Mouse (Mus musculus) hindbrain, embryonic 16.5 days (tissue): ENCODE measurements at regions not wholly inside any gene's neighbourhood (a gene's known extent, or its start where the extent isn't known, plus 50 kb on each side); places are given as distances from the start of the nearest gene placed in this dataset.
"Not testable (repeated sequence)": the region's sequence is repeated elsewhere in the genome, so short reads cannot be mapped to it uniquely, and the experiment has no call there.

Source experiments
- ATAC-seq: fragments of 200-750 bp; cut with Nextera tagmentation; 2 replicates; pipeline ENCODE4 v1.8.0; 2017; ENCODE audit warnings: moderate TSS enrichment, moderate library complexity
- H3K27ac ChIP-seq: fragments of 300-500 bp; sonication (generic); 2 replicates; pipeline ENCODE4 v1.5.1; 2014; ENCODE audit warnings: low read depth, mild to moderate bottlenecking, control low read depth, low read length, moderate library complexity
- H3K27me3 ChIP-seq: fragments of 300-500 bp; sonication (generic); replicated peaks from 2 replicates; pipeline ENCODE4 v1.6.1; 2014; ENCODE audit warnings: low read length; ENCODE audit not compliant: control insufficient read depth, insufficient read depth
- H3K36me3 ChIP-seq: fragments of 300-500 bp; sonication (generic); 2 replicates; pipeline ENCODE4 v1.6.1; 2014; ENCODE audit warnings: mild to moderate bottlenecking, low read length, moderate library complexity, mixed read lengths; ENCODE audit not compliant: control insufficient read depth, insufficient read depth
- H3K4me1 ChIP-seq: fragments of 300-500 bp; sonication (generic); 2 replicates; pipeline ENCODE4 v1.6.1; 2014; ENCODE audit warnings: low read depth, low read length; ENCODE audit not compliant: control insufficient read depth, insufficient read depth
- H3K4me2 ChIP-seq: fragments of 300-500 bp; sonication (generic); 2 replicates; pipeline ENCODE4 v1.6.1; 2014; ENCODE audit warnings: mild to moderate bottlenecking, low read length, control low read depth, moderate library complexity
- H3K4me3 ChIP-seq: fragments of 300-500 bp; sonication (generic); 2 replicates; pipeline ENCODE4 v1.5.1; 2014; ENCODE audit warnings: mild to moderate bottlenecking, low read length, control low read depth, moderate library complexity
- H3K9ac ChIP-seq: fragments of 300-500 bp; sonication (generic); 2 replicates; pipeline ENCODE4 v1.6.1; 2014; ENCODE audit warnings: low read depth, mild to moderate bottlenecking, control low read depth, low read length, moderate library complexity
- H3K9me3 ChIP-seq: fragments of 300-500 bp; sonication (generic); 2 replicates; pipeline ENCODE4 v1.6.1; 2014; ENCODE audit warnings: mild to moderate bottlenecking, low read length, moderate library complexity; ENCODE audit not compliant: control insufficient read depth
- WGBS: fragments of 180-500 bp; shearing (Covaris S2); extraction: QIAGEN DNeasy Blood & Tissue Kit; methylation state at CpG from one replicate; pipeline ENCODE4 v1.1.7; 2014; 5-methylcytosine and 5-hydroxymethylcytosine counted together

DNA sequence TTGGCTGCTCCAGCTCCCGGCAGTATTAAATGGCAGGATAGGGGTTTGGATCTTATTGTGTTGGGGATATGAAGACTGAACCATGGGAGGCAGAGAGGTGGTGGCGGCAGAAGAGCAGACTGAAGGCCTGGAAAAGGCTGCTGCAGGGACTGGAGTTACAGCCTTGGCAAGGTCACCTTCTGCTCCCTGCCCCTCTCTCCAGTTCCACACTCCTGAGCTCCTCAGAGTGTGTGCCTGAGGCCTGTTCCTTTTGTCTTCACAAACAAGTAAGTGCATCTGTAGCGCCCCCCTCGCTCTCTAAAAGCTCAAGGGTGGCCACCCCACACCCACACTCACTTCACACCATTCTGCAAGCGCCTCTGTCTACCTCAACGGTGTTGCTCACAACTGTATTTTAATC, 113.0 kb downstream of the Fam43a start:
- no peak overlapping the region for H3K4me3 ChIP-seq
- H3K4me1 ChIP-seq, result peaks cover 3% of the 10 kb centered on the region
- no peaks in the 10 kb centered on the region for H3K27me3 ChIP-seq
- ATAC-seq, result no peak
- H3K36me3 ChIP-seq, result no peaks in the 10 kb centered on the region
- H3K27ac ChIP-seq, result no peak overlapping the region
- WGBS, result 73% methylated on average over 6 of the region's 6 CpGs
- H3K9me3 ChIP-seq, result peaks cover 5% of the 10 kb centered on the region; the same call in 1 of the 2 replicates
- H3K4me2 ChIP-seq, result no peak overlapping the region
- no peak overlapping the region for H3K9ac ChIP-seq

GRCm38 (mm10) chr16:30717577-30717976, 118.1 kb downstream of the Fam43a start:
- not testable (repeated sequence) for H3K36me3 ChIP-seq, H3K4me3 ChIP-seq, ATAC-seq, H3K9ac ChIP-seq, H3K27ac ChIP-seq, H3K4me2 ChIP-seq, H3K27me3 ChIP-seq, H3K9me3 ChIP-seq, H3K4me1 ChIP-seq

DNA sequence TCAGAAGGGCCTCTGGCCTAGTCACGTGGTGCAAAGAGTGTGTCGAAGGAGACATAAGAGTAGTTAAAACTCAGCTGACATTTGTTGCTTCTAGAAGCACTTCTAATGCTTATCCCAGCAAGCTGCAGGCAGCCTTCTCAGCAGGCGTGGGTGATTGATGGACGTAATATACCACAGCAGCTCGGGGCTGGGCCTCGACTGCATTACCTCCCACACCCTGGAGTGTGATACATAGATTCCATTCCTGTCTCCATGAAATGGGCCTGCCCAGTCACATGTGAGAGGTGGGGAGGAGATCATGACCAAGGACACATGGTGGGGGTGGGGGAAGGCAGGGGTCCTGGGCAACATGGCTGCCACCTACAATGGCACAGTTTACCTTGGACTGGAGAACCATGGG, 121.3 kb downstream of the Fam43a start:
- ATAC-seq, result peak; percentile 55; the same call in 1 of the 2 replicates
- 52% methylated on average over 6 of the region's 6 CpGs for WGBS
- H3K27ac ChIP-seq, result no peak overlapping the region

DNA sequence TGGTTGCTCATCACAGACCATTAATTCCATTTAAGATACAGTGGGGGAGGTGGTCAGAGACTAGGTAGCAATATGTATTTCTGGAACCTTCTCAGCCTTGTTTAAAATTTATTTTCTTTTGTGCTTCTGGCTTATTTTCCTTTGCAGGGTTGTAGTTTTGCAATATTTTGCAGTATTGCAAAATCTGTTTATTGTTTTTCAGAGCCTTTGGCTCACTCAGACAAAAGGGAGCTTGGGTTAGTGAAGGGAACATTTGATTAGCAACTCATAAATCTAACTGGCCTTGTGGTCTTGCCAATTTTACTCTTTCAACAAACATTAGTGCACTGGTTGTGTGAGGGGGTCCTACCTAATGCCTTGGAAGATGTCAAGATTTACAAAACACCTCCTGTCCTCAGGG, 121.7 kb downstream of the Fam43a start:
- no peak overlapping the region for H3K9ac ChIP-seq
- H3K36me3 ChIP-seq, result no peaks in the 10 kb centered on the region
- no peak overlapping the region for H3K4me3 ChIP-seq
- no peak overlapping the region for H3K4me2 ChIP-seq
- no peaks in the 10 kb centered on the region; the same call in 1 of the 2 replicates for H3K9me3 ChIP-seq
- no peaks in the 10 kb centered on the region for H3K4me1 ChIP-seq
- H3K27ac ChIP-seq, result no peak overlapping the region
- no peaks in the 10 kb centered on the region for H3K27me3 ChIP-seq
- ATAC-seq, result no peak

More for the DNA sequence above, 121.3 kb downstream of the Fam43a start:
- Histone ChIP-seq H3K36me3 (no peaks in the 10 kb centered on the region), H3K9me3 (no peaks in the 10 kb centered on the region), H3K4me1 (no peaks in the 10 kb centered on the region), H3K9ac (no peak overlapping the region), H3K4me2 (no peak overlapping the region), H3K4me3 (no peak overlapping the region), H3K27me3 (no peaks in the 10 kb centered on the region)

DNA sequence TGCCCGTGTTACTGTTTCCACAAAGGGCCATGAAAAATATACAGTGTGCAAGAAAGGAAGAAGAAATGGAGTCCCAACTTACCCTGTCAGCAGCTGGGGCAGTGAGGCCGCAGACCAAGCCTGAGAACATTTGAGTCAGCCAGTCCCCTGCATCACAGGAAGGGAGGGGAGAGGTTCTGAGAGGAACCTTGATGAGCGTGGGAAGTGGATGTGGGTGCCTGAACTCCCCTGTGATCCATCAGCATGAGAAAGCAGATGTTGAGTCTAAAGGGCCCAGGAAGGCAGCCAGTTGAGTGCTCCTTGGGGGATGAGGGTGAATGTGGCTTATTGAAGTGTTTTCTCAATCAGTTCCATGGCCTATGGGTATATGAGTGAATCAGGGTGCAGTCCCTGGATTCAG, 122.8 kb downstream of the Fam43a start:
- Histone ChIP-seq H3K4me1 (no peaks in the 10 kb centered on the region), H3K27me3 (no peaks in the 10 kb centered on the region), H3K4me2 (no peak overlapping the region), H3K9me3 (peaks cover 4% of the 10 kb centered on the region), H3K36me3 (no peaks in the 10 kb centered on the region), H3K4me3 (no peak overlapping the region), H3K27ac (no peak overlapping the region), H3K9ac (no peak overlapping the region)
- ATAC-seq, result no peak
- WGBS, result 86% methylated on average over 3 of the region's 3 CpGs

- no peak overlapping the region for H3K9ac ChIP-seq
- H3K4me2 ChIP-seq, result no peak overlapping the region
- no peaks in the 10 kb centered on the region for H3K4me1 ChIP-seq
- 100% methylated on average over 1 of the region's 1 CpGs for WGBS
- H3K36me3 ChIP-seq, result no peaks in the 10 kb centered on the region
- no peaks in the 10 kb centered on the region for H3K27me3 ChIP-seq
- H3K9me3 ChIP-seq, result peaks cover 6% of the 10 kb centered on the region
- no peak overlapping the region for H3K27ac ChIP-seq
- no peak overlapping the region for H3K4me3 ChIP-seq
- no peak for ATAC-seq
These were observed 125.1 kb downstream of the Fam43a start for GRCm38 (mm10) chr16:30724591-30724990.

DNA sequence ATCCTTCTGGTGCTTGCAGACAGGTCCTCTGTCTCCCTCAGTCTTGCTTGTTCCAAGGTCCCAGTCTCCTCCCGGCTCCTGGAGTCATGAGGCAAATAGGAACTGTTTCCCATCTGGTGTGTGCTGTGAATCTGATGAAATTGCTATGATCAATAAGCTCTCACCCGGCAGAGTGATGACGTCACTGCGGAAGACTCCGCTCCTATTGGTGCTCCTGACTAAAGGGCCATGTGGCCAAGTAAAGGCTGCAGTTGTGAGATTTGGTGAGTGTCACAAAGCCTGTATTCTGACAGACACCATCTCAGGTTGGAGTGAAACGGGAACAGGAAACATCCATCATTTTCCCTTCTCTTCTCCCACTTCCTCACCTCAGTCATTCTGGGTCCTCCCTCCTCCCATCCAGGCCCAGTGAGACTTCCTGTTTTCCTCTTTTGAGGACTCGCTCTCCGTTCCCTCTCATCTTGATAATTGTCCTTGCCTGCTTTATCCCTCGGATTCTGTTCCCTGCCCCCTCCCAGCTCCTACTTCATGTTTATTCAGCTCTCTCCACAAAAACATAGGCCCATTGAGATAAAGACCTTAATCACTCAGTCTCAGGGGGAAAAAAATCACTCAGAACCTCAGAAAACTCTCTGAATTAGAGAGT, 133.4 kb downstream of the Fam43a start:
- no peaks in the 10 kb centered on the region for H3K36me3 ChIP-seq
- H3K4me3 ChIP-seq, result no peak overlapping the region
- no peak overlapping the region for H3K27ac ChIP-seq
- peak; percentile 27; the same call in 1 of the 2 replicates for ATAC-seq
- H3K9me3 ChIP-seq, result no peaks in the 10 kb centered on the region
- no peak overlapping the region for H3K9ac ChIP-seq
- H3K27me3 ChIP-seq, result no peaks in the 10 kb centered on the region
- WGBS, result 59% methylated on average over 9 of the region's 9 CpGs
- no peak overlapping the region for H3K4me2 ChIP-seq
- H3K4me1 ChIP-seq, result peaks cover 7% of the 10 kb centered on the region; the same call in 1 of the 2 replicates

GRCm38 (mm10) chr16:30733478-30733877, 134.0 kb downstream of the Fam43a start:
- WGBS, result 80% methylated on average over 11 of the region's 11 CpGs
- Histone ChIP-seq H3K9ac (no peak overlapping the region), H3K27ac (no peak overlapping the region), H3K9me3 (no peaks in the 10 kb centered on the region), H3K36me3 (no peaks in the 10 kb centered on the region), H3K27me3 (no peaks in the 10 kb centered on the region), H3K4me3 (no peak overlapping the region), H3K4me1 (peaks cover 7% of the 10 kb centered on the region; the same call in 1 of the 2 replicates), H3K4me2 (no peak overlapping the region)
- ATAC-seq, result no peak

- Histone ChIP-seq H3K36me3 (no peaks in the 10 kb centered on the region), H3K9me3 (no peaks in the 10 kb centered on the region), H3K4me1 (peaks cover 7% of the 10 kb centered on the region; the same call in 1 of the 2 replicates), H3K27ac (no peak overlapping the region), H3K4me3 (no peak overlapping the region), H3K4me2 (no peak overlapping the region), H3K27me3 (no peaks in the 10 kb centered on the region), H3K9ac (no peak overlapping the region)
- ATAC-seq, result no peak
- 54% methylated on average over 3 of the region's 3 CpGs for WGBS
These were observed 135.8 kb downstream of the Fam43a start for GRCm38 (mm10) chr16:30735360-30735759.
